9 mouse cellular contexts compared by ENCODE assay signal in the genomic region with DNA sequence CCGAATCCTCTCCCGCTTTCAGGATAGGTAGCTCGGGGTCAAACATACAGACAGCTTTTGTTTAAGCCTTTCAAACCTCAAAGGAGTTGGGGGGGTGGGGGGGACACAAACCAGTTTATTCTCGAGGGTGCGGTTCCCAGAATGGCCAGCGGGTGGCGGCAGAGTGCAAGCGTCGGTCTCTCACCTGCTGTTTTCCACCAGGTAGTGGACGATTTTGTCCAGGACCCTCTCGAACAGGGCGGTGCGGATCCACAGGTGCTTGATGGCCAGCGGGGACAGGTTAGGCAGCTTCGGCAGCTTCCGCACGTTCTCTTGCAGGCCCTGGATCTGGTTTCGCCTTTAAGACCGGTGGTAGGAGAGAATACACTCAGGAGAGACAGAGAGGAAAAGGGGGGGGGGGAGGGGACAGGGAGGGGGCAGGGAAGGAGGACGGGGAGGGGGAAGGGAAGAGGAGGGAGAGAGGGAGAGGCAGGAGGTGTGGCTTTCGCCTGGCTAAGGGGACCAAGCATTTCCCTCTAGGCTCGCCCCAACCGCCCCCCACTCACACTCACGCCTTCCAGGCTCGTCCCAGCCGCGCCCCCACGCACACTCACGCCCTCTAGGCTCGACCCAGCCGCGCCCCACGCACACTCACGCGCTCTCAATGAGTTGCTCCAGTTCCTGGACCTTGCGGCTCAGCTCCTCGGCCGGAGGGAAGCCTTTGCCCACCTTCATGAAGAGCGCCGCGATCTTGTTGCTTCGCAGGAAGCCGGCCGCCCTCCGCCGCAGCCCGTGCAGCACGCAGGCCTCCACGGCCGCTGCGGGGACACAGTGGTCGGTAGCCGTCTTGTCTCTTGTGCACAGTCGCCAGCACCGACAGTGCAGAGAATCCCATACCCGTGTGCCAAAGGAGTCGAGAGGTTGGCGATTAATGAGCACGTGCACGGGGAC. TPM values are rescaled to one million over a fixed set of nuclear protein-coding genes. Genes with fewer than 3 reads are reported as not detected.
A peak's percentile ranks its signal among the peaks of the same experiment; 100 is the strongest.
DNase-seq lines count a peak whose midpoint lies in the region; ATAC-seq and TF ChIP-seq lines count a peak whose summit lies in the region.
"Had no signal": no experiment of that assay in that cellular context is flagged by ENCODE, and none has a peak within 500 bp of the region (broad histone marks: within the 10 kb centered on the region; RNA-seq: fewer than 3 reads in every experiment).

No protein-coding gene starts in this region.

- H3K27ac ChIP-seq in heart, embryonic 12.5 days (ENCODE audit: poor library complexity, severe bottlenecking): no peak overlapping the region
- no peak overlapping the region for H3K27ac ChIP-seq in kidney, postnatal 0 days
- H3K27ac ChIP-seq in lung, embryonic 14.5 days (ENCODE audit: low read depth): no peak overlapping the region
- H3K27ac ChIP-seq: macrophage had no signal

- 7% methylated on average over 59 of the region's 60 CpGs for WGBS in heart, embryonic 12.5 days
- 7% methylated on average over 53 of the region's 60 CpGs for WGBS in kidney, postnatal 0 days
- 4% methylated on average over 59 of the region's 60 CpGs for WGBS in lung, embryonic 14.5 days

- H3K4me3 ChIP-seq in heart, embryonic 12.5 days: no peak overlapping the region
- 0 out of 2 replicates have a peak overlapping the region, but pooled peaks have one; percentile 5 for H3K4me3 ChIP-seq in kidney, postnatal 0 days (replicated peaks; ENCODE audit: low read depth, low read length)
- H3K4me3 ChIP-seq in lung, embryonic 14.5 days (ENCODE audit: low read depth, low read length): no peak overlapping the region

- peaks cover 4% of the 10 kb centered on the region; the same call in 1 of the 2 replicates for H3K4me1 ChIP-seq in heart, embryonic 12.5 days (replicated peaks)
- H3K4me1 ChIP-seq in kidney, postnatal 0 days (replicated peaks; ENCODE audit: insufficient read depth, low read length): peaks cover 4% of the 10 kb centered on the region; the same call in 1 of the 2 replicates
- H3K4me1 ChIP-seq in lung, embryonic 14.5 days (ENCODE audit: insufficient read depth): no peaks in the 10 kb centered on the region

- H3K36me3 ChIP-seq in heart, embryonic 12.5 days: no peaks in the 10 kb centered on the region
- H3K36me3 ChIP-seq in kidney, postnatal 0 days (ENCODE audit: insufficient read depth, low read length): no peaks in the 10 kb centered on the region
- H3K36me3 ChIP-seq in lung, embryonic 14.5 days (ENCODE audit: insufficient read depth): no peaks in the 10 kb centered on the region

- no peak for ATAC-seq in heart, embryonic 12.5 days (ENCODE audit: insufficient number of reproducible peaks, low FRiP score)
- ATAC-seq in kidney, postnatal 0 days (replicated peaks; ENCODE audit: low FRiP score, low read depth): no peak
- no peak for ATAC-seq in lung, embryonic 14.5 days (ENCODE audit: insufficient read depth)
- ATAC-seq in erythroid progenitor cell, adult 5-6 weeks (replicated peaks; ENCODE audit: low FRiP score, poor library complexity, severe bottlenecking): no peak

- H3K9ac ChIP-seq in heart, embryonic 12.5 days: no peak overlapping the region
- H3K9ac ChIP-seq in kidney, postnatal 0 days (ENCODE audit: low read depth, low read length): no peak overlapping the region
- no peak overlapping the region for H3K9ac ChIP-seq in lung, embryonic 14.5 days

- TF ChIP-seq CTCF in kidney, postnatal 0 days (IDR thresholded peaks at IDR 0.05; ENCODE audit: low read depth): peak; percentile 80
- TF ChIP-seq CTCF in lung, embryonic 14.5 days (IDR thresholded peaks at IDR 0.05; ENCODE audit: low read depth): peak; percentile 81

- H3K9me3 ChIP-seq in heart, embryonic 12.5 days (replicated peaks): peaks cover 8% of the 10 kb centered on the region; the same call in 1 of the 2 replicates
- no peaks in the 10 kb centered on the region for H3K9me3 ChIP-seq in kidney, postnatal 0 days (replicated peaks; ENCODE audit: low read length)
- no peaks in the 10 kb centered on the region for H3K9me3 ChIP-seq in lung, embryonic 14.5 days (ENCODE audit: low read depth, low read length)

- peak; percentile 71 to 86 for DNase-seq in left cerebral cortex, adult 18-20 months (ENCODE audit: low spot score in 2 of 2)
- no peak for DNase-seq in left cerebral cortex, adult 11 months (ENCODE audit: low spot score)
- peak; percentile 89 for DNase-seq in cerebellum, adult 9-10 months
- DNase-seq in kidney, postnatal 0 days (ENCODE audit: low spot score): peak; percentile 29
- DNase-seq in lung, embryonic 14.5 days: peak; percentile 69
- DNase-seq in retina, postnatal 7 days (ENCODE audit: low read depth, low spot score): peak; percentile 61

- H3K4me2 ChIP-seq in heart, embryonic 12.5 days: 0 out of 2 replicates have a peak overlapping the region, but pooled peaks have one; percentile 0
- H3K4me2 ChIP-seq in kidney, postnatal 0 days (ENCODE audit: low read length): peak overlapping the region; percentile 30
- peak overlapping the region; percentile 49 for H3K4me2 ChIP-seq in lung, embryonic 14.5 days

- peaks cover 78% of the 10 kb centered on the region for H3K27me3 ChIP-seq in heart, embryonic 12.5 days (replicated peaks)
- peaks cover 8% of the 10 kb centered on the region; the same call in 1 of the 2 replicates for H3K27me3 ChIP-seq in kidney, postnatal 0 days (ENCODE audit: insufficient read depth, low read length)
- H3K27me3 ChIP-seq in lung, embryonic 14.5 days (ENCODE audit: insufficient read depth, low read length): peaks cover 19% of the 10 kb centered on the region

RNA-seq across cellular contexts. Expression of a gene that starts 23.7 kb away (rescaled TPM):
- 100 to 1,000 TPM; 157 to 158 TPM for total RNA-seq in left cerebral cortex, adult 18-20 months (2021)
- 2.4 and 3.0 TPM in 2 replicates for polyA plus RNA-seq in heart, embryonic 12.5 days (2016; fragmentation: Nextera tagmentation; extraction: Ambion mirVana)
- 3.4 and 3.7 TPM in 2 replicates for polyA plus RNA-seq in kidney, postnatal 0 days (2015; fragmentation: Nextera tagmentation; extraction: Ambion mirVana)
- polyA plus RNA-seq in lung, embryonic 14.5 days (2014; fragmentation: Nextera tagmentation; extraction: Ambion mirVana): 3.8 and 5.2 TPM in 2 replicates
- 0.36 TPM in 1 of 2 replicates, not detected in the other for total RNA-seq in erythroid progenitor cell, adult 5-6 weeks (2015; ENCODE audit: low replicate concordance)
- not detected in 2 replicates for total RNA-seq in erythroid progenitor cell, adult 5-6 weeks (2017; ENCODE audit: low replicate concordance)
- polyA plus RNA-seq: macrophage had no signal
